Mouse (Mus musculus): ENCODE results near the gene Cdk1.
"Not testable (repeated sequence)": the region's sequence is repeated elsewhere in the genome, so short reads cannot be mapped to it uniquely, and the experiment has no call there.

Cdk1 gene

GRCm38 (mm10) chr10:69352212-69353085 is at the start of gene Cdk1:
Gene Cdk1 (minus strand): TSS chr10:69352938.
- DNase-seq (ENCODE audit: low spot score in 2 of 2), result peak; percentile 91 to 92

- no peak for DNase-seq (ENCODE audit: low spot score in 2 of 2)
These were observed 47.2 kb upstream of the Cdk1 start for GRCm38 (mm10) chr10:69399814-69400385.

- DNase-seq (ENCODE audit: low spot score in 2 of 2), result no peak
These were observed 46.2 kb upstream of the Cdk1 start, which contains the start of gene Ank3 for GRCm38 (mm10) chr10:69398763-69399590. Gene Ank3 (plus strand): TSS chr10:69398773.

- DNase-seq (ENCODE audit: low spot score in 2 of 2), result no peak
These were observed 45.5 kb upstream of the Cdk1 start for GRCm38 (mm10) chr10:69398197-69398762.

- no peak for DNase-seq (ENCODE audit: low spot score in 2 of 2)
These were observed 36.8 kb upstream of the Cdk1 start for GRCm38 (mm10) chr10:69389511-69389910.

GRCm38 (mm10) chr10:69386767-69387166 is 34.0 kb upstream of the Cdk1 start:
- no peak for DNase-seq (ENCODE audit: low spot score in 2 of 2)

GRCm38 (mm10) chr10:69385136-69385535 is 32.4 kb upstream of the Cdk1 start:
- no peak for DNase-seq (ENCODE audit: low spot score in 2 of 2)

GRCm38 (mm10) chr10:69384640-69385039 is 31.9 kb upstream of the Cdk1 start:
- DNase-seq (ENCODE audit: low spot score in 2 of 2), result no peak

- DNase-seq (ENCODE audit: low spot score in 2 of 2), result no peak
These were observed 30.4 kb upstream of the Cdk1 start for GRCm38 (mm10) chr10:69383186-69383585.

- DNase-seq (ENCODE audit: low spot score in 2 of 2), result no peak
These were observed 22.4 kb upstream of the Cdk1 start for GRCm38 (mm10) chr10:69375154-69375553.

- DNase-seq (ENCODE audit: low spot score in 2 of 2), result no peak
These were observed 21.2 kb upstream of the Cdk1 start for GRCm38 (mm10) chr10:69373796-69374550.

- no peak for DNase-seq (ENCODE audit: low spot score in 2 of 2)
These were observed 19.3 kb upstream of the Cdk1 start for GRCm38 (mm10) chr10:69372061-69372460.

- no peak for DNase-seq (ENCODE audit: low spot score in 2 of 2)
These were observed 18.7 kb upstream of the Cdk1 start for GRCm38 (mm10) chr10:69371441-69371840.

GRCm38 (mm10) chr10:69369321-69369720 is 16.6 kb upstream of the Cdk1 start:
- no peak for DNase-seq (ENCODE audit: low spot score in 2 of 2)

- DNase-seq (ENCODE audit: low spot score in 2 of 2), result no peak
These were observed 14.2 kb upstream of the Cdk1 start for GRCm38 (mm10) chr10:69366877-69367387.

GRCm38 (mm10) chr10:69366208-69366607 is 13.5 kb upstream of the Cdk1 start:
- no peak for DNase-seq (ENCODE audit: low spot score in 2 of 2)

GRCm38 (mm10) chr10:69359666-69360065 is 6.9 kb upstream of the Cdk1 start:
- no peak for DNase-seq (ENCODE audit: low spot score in 2 of 2)

- DNase-seq (ENCODE audit: low spot score in 2 of 2), result not testable (repeated sequence)
These were observed 345 bp upstream of the Cdk1 start for GRCm38 (mm10) chr10:69353086-69353479.

- no peak for DNase-seq (ENCODE audit: low spot score in 2 of 2)
These were observed 911 bp downstream of the Cdk1 start for GRCm38 (mm10) chr10:69351842-69352211.

- DNase-seq (ENCODE audit: low spot score in 2 of 2), result no peak
These were observed 1.5 kb downstream of the Cdk1 start for GRCm38 (mm10) chr10:69351071-69351841.
